Mouse (Mus musculus) ES-Bruce4 (cell line): Measurements from ENCODE around the gene Gpr61. TPM values are rescaled to one million over a fixed set of nuclear protein-coding genes. Genes with fewer than 3 reads are reported as not detected.

ENCODE experiments used
- H3K27ac ChIP-seq: 2 replicates; pipeline ENCODE4 v1.5.1; 2012; ENCODE audit warnings: low read length, inconsistent platforms; ENCODE audit not compliant: insufficient read depth
- H3K27me3 ChIP-seq: 2 replicates; pipeline ENCODE4 v1.6.1; 2012; ENCODE audit warnings: mild to moderate bottlenecking, low read length, inconsistent platforms; ENCODE audit not compliant: control insufficient read depth, poor library complexity, insufficient read depth, severe bottlenecking
- H3K36me3 ChIP-seq: 2 replicates; pipeline ENCODE4 v1.6.1; 2012; ENCODE audit warnings: inconsistent platforms, mild to moderate bottlenecking, low read length, moderate library complexity; ENCODE audit not compliant: control insufficient read depth, poor library complexity, insufficient read depth, severe bottlenecking
- H3K4me1 ChIP-seq: one replicate; pipeline ENCODE4 v1.8.1; 2011; ENCODE audit warnings: low read length; ENCODE audit not compliant: control insufficient read depth, insufficient read depth
- H3K4me3 ChIP-seq: 2 replicates; pipeline ENCODE4 v1.5.1; 2011; ENCODE audit warnings: low read depth, mild to moderate bottlenecking, low read length
- H3K9ac ChIP-seq: 2 replicates; pipeline ENCODE4 v1.6.1; 2012; ENCODE audit warnings: low read depth, mild to moderate bottlenecking, inconsistent platforms; ENCODE audit not compliant: poor library complexity, severe bottlenecking
- H3K9me3 ChIP-seq: replicated peaks from 2 replicates; pipeline ENCODE4 v1.6.1; 2012; ENCODE audit warnings: mild to moderate bottlenecking, low read length, inconsistent platforms; ENCODE audit not compliant: control insufficient read depth, poor library complexity, insufficient read depth, severe bottlenecking
- CTCF ChIP-seq: IDR thresholded peaks from one replicate; pipeline ENCODE4 v1.8.1; 2011; ENCODE audit warnings: low read depth, low read length
- EP300 ChIP-seq: IDR thresholded peaks from 2 replicates; pipeline ENCODE4 v1.6.1; 2011; ENCODE audit warnings: low read depth, low read length; ENCODE audit not compliant: insufficient read depth
- POLR2A ChIP-seq: IDR thresholded peaks from one replicate; pipeline ENCODE4 v1.8.1; 2011; ENCODE audit warnings: low read length; ENCODE audit not compliant: insufficient read depth
- polyA plus RNA-seq: library from polyadenylated mRNA; stranded (reverse); fragments of >200 nt; gene quantifications from 2 replicates; pipeline ENCODE4 v1.2.4, GENCODE M21; 2011; ENCODE audit warnings: low read depth; ENCODE audit not compliant: missing spikeins, insufficient read depth, insufficient read length

Gpr61 gene
- polyA plus RNA-seq, 1 experiment, result not detected

GRCm38 (mm10) chr3:108188716-108189490 is 34.2 kb upstream of the Gpr61 start:
- H3K27ac ChIP-seq, result no peak overlapping the region
- H3K4me1 ChIP-seq, result no peaks in the 10 kb centered on the region
- H3K9ac ChIP-seq, result no peak overlapping the region
- no peak overlapping the region for H3K4me3 ChIP-seq
- no peaks in the 10 kb centered on the region for H3K36me3 ChIP-seq
- H3K9me3 ChIP-seq, result no peaks in the 10 kb centered on the region
- H3K27me3 ChIP-seq, result no peaks in the 10 kb centered on the region
- no peak for TF ChIP-seq EP300
- TF ChIP-seq CTCF, result no peak
- no peak for TF ChIP-seq POLR2A

- Histone ChIP-seq H3K27ac (no peak overlapping the region), H3K4me3 (peak overlapping the region; percentile 68), H3K9me3 (no peaks in the 10 kb centered on the region), H3K36me3 (no peaks in the 10 kb centered on the region), H3K27me3 (no peaks in the 10 kb centered on the region), H3K4me1 (no peaks in the 10 kb centered on the region), H3K9ac (0 out of 2 replicates have a peak overlapping the region, but pooled peaks have one; percentile 75)
- TF ChIP-seq POLR2A (no peak), CTCF (no peak), EP300 (no peak)
Observed at GRCm38 (mm10) chr3:108187111-108187795, 32.6 kb upstream of the Gpr61 start.

- Histone ChIP-seq H3K4me3 (peak within 1 kb of the TSS; percentile 73), H3K4me1 (no peaks in the 10 kb centered on the region), H3K36me3 (no peaks in the 10 kb centered on the region), H3K9me3 (no peaks in the 10 kb centered on the region), H3K9ac (peak within 1 kb of the TSS; percentile 75), H3K27ac (no peak within 1 kb of the TSS), H3K27me3 (no peaks in the 10 kb centered on the region)
- TF ChIP-seq POLR2A, result no peak
- TF ChIP-seq CTCF, result no peak
- TF ChIP-seq EP300, result no peak
Observed at GRCm38 (mm10) chr3:108186098-108187047, 31.7 kb upstream of the Gpr61 start, which contains the start of gene Amigo1. Amigo1 (plus strand) TSS chr3:108186335.

- TF ChIP-seq CTCF (no peak), EP300 (no peak), POLR2A (no peak)
- H3K4me1 ChIP-seq, result no peaks in the 10 kb centered on the region
- no peaks in the 10 kb centered on the region for H3K27me3 ChIP-seq
- H3K9ac ChIP-seq, result peak overlapping the region; percentile 75
- H3K27ac ChIP-seq, result no peak overlapping the region
- H3K4me3 ChIP-seq, result peak overlapping the region; percentile 73
- no peaks in the 10 kb centered on the region for H3K9me3 ChIP-seq
- H3K36me3 ChIP-seq, result no peaks in the 10 kb centered on the region
Observed at GRCm38 (mm10) chr3:108185460-108186097, 30.9 kb upstream of the Gpr61 start.

- TF ChIP-seq POLR2A (no peak), EP300 (no peak)
- Histone ChIP-seq H3K27ac (no peak overlapping the region), H3K36me3 (no peaks in the 10 kb centered on the region), H3K4me1 (no peaks in the 10 kb centered on the region), H3K9ac (no peak overlapping the region), H3K27me3 (no peaks in the 10 kb centered on the region), H3K9me3 (no peaks in the 10 kb centered on the region), H3K4me3 (no peak overlapping the region)
Observed at GRCm38 (mm10) chr3:108184742-108185141, 30.1 kb upstream of the Gpr61 start.
